Mouse (Mus musculus) colon, adult 2 months (tissue): ENCODE data around the gene Nkx1-2. TPM values are rescaled to one million over a fixed set of nuclear protein-coding genes. Genes with fewer than 3 reads are reported as not detected.

Experiments
- polyA plus RNA-seq: library from polyadenylated mRNA; depleted of rRNA; stranded (reverse); fragments of >200 nt; gene quantifications from 2 replicates; pipeline ENCODE4 v1.2.3, GENCODE M21; 2012; rRNA removed

Gene Nkx1-2
- polyA plus RNA-seq: not detected in 2 replicates

GRCm38 (mm10) chr7:132599071-132599975, at the start of gene Nkx1-2:
Gene Nkx1-2, minus strand, starts transcription at chr7:132599637.

GRCm38 (mm10) chr7:132610468-132611318, 11.3 kb upstream of the Nkx1-2 start, which contains the start of gene Lhpp:
Gene Lhpp, plus strand, starts transcription at chr7:132610638.

GRCm38 (mm10) chr7:132576116-132576650, 23.3 kb downstream of the Nkx1-2 start, which contains the start of gene Oat:
Gene Oat, minus strand, starts transcription at chr7:132576398.

Other genes with a start within 250 kb of the Nkx1-2 start
- gene Oat, start 23.2 kb downstream of the Nkx1-2 start, polyA plus RNA-seq: 98.0 and 108 TPM in 2 replicates
- 15.2 and 19.6 TPM in 2 replicates for gene Lhpp, start 11.0 kb upstream of the Nkx1-2 start, polyA plus RNA-seq
- gene Fam53b, start 214.2 kb upstream of the Nkx1-2 start, polyA plus RNA-seq: 28.2 and 32.8 TPM in 2 replicates